Mouse (Mus musculus): ENCODE data around the gene Lats2. TPM values are rescaled to one million over a fixed set of nuclear protein-coding genes. Genes with fewer than 3 reads are reported as not detected.

Gene Lats2
- total and polyA plus RNA-seq, 3 experiments, result 1.1 to 4.0 (median 1.5) TPM

GRCm38 (mm10) chr14:57745291-57745969 is 12.8 kb downstream of the Lats2 start:
- no peaks in the 10 kb centered on the region for H3K9me3 ChIP-seq (replicated peaks; ENCODE audit: low read length)
- H3K79me2 ChIP-seq (replicated peaks; ENCODE audit: control insufficient read depth, extremely low read depth, insufficient read depth, poor library complexity, severe bottlenecking), result no peaks in the 10 kb centered on the region
- H3K4me1 ChIP-seq (ENCODE audit: control insufficient read depth in 1 of 2, insufficient read depth in 2 of 2), result peaks cover 0 to 24% of the 10 kb centered on the region in 2 experiments; a peak in 2 of 4 replicates
- no peak for DNase-seq (ENCODE audit: extremely low read depth)
- peak overlapping the region; percentile 60 for H3K4me2 ChIP-seq (ENCODE audit: insufficient read depth, low read depth, poor library complexity, severe bottlenecking)
- TF ChIP-seq MXI1 (IDR thresholded peaks at IDR 0.05; ENCODE audit: low read depth, low read length) (peak; percentile 2; the same call in 1 of the 2 replicates), UBTF (IDR thresholded peaks at IDR 0.05; ENCODE audit: low read depth, low read length) (0 out of 2 replicates have a peak, but pooled peaks have one; percentile 37), BHLHE40 (IDR thresholded peaks at IDR 0.05; ENCODE audit: low read depth, low read length) (0 out of 2 replicates have a peak, but pooled peaks have one; percentile 29), TCF12 (IDR thresholded peaks at IDR 0.05; ENCODE audit: low read depth, low read length) (no peak)
- H3K36me3 ChIP-seq (replicated peaks in 1 of 2; ENCODE audit: control insufficient read depth in 1 of 2, insufficient read depth in 1 of 2, low read length in 1 of 2), result no peaks in the 10 kb centered on the region
- H3K9ac ChIP-seq (ENCODE audit: insufficient read depth, low read depth), result peak overlapping the region; percentile 73
- H3K4me3 ChIP-seq (replicated peaks in 1 of 3; ENCODE audit: low read depth in 2 of 3, low read length in 2 of 3, poor library complexity in 1 of 3), result peak overlapping the region; percentile 43 to 85 (median 66)
- in situ Hi-C loops (cut with MboI; ENCODE audit: low pct_ligation_motif_present, low pct_unique_long_range_greater_than_20kb, low sequenced_read_pairs), result no loop called here
- H3K27ac ChIP-seq (ENCODE audit: insufficient read depth, low read depth), result no peak overlapping the region
- H3K27me3 ChIP-seq (replicated peaks), result peaks cover 46% of the 10 kb centered on the region
- dilution Hi-C loops (cut with MboI; ENCODE audit: extremely low pct_ligation_motif_present, extremely low pct_unique_long_range_greater_than_20kb, low sequenced_read_pairs), result no loop called here

GRCm38 (mm10) chr14:57744547-57744946 is 13.6 kb downstream of the Lats2 start:
- in situ Hi-C loops (cut with MboI; ENCODE audit: low pct_ligation_motif_present, low pct_unique_long_range_greater_than_20kb, low sequenced_read_pairs) (no loop called here), dilution Hi-C loops (cut with MboI; ENCODE audit: extremely low pct_ligation_motif_present, extremely low pct_unique_long_range_greater_than_20kb, low sequenced_read_pairs) (no loop called here)
- H3K4me1 ChIP-seq (ENCODE audit: control insufficient read depth in 1 of 2, insufficient read depth in 2 of 2), result peaks cover 0 to 22% of the 10 kb centered on the region in 2 experiments; a peak in 2 of 4 replicates
- TF ChIP-seq CHD2 (IDR thresholded peaks at IDR 0.05; ENCODE audit: low read length), result peak; percentile 73
- no peak for TF ChIP-seq KAT2A (IDR thresholded peaks at IDR 0.05; ENCODE audit: insufficient replicate concordance, low read length)
- TF ChIP-seq MXI1 (IDR thresholded peaks at IDR 0.05; ENCODE audit: low read depth, low read length), result no peak
- no peak for TF ChIP-seq RAD21 (IDR thresholded peaks at IDR 0.05; ENCODE audit: low read depth, low read length)
- H3K9me3 ChIP-seq (replicated peaks; ENCODE audit: low read length), result no peaks in the 10 kb centered on the region
- peak overlapping the region; percentile 70 for H3K4me2 ChIP-seq (ENCODE audit: insufficient read depth, low read depth, poor library complexity, severe bottlenecking)
- no peaks in the 10 kb centered on the region for H3K36me3 ChIP-seq (replicated peaks in 1 of 2; ENCODE audit: control insufficient read depth in 1 of 2, insufficient read depth in 1 of 2, low read length in 1 of 2)
- no peak overlapping the region for H3K27ac ChIP-seq (ENCODE audit: insufficient read depth, low read depth)
- H3K27me3 ChIP-seq (replicated peaks), result peaks cover 46% of the 10 kb centered on the region
- peak overlapping the region in 1 of 3 experiments; percentile 43 for H3K4me3 ChIP-seq (replicated peaks in 1 of 3; ENCODE audit: low read depth in 2 of 3, low read length in 2 of 3, poor library complexity in 1 of 3)
- H3K79me2 ChIP-seq (replicated peaks; ENCODE audit: control insufficient read depth, extremely low read depth, insufficient read depth, poor library complexity, severe bottlenecking), result no peaks in the 10 kb centered on the region
- H3K9ac ChIP-seq (ENCODE audit: insufficient read depth, low read depth), result peak overlapping the region; percentile 73; the same call in 1 of the 2 replicates
- no peak for DNase-seq (ENCODE audit: extremely low read depth)

GRCm38 (mm10) chr14:57740651-57741050 is 17.5 kb downstream of the Lats2 start:
- DNase-seq (ENCODE audit: extremely low read depth), result no peak
- peaks cover 0 to 17% of the 10 kb centered on the region in 2 experiments; a peak in 2 of 4 replicates for H3K4me1 ChIP-seq (ENCODE audit: control insufficient read depth in 1 of 2, insufficient read depth in 2 of 2)
- H3K27ac ChIP-seq (ENCODE audit: insufficient read depth, low read depth), result no peak overlapping the region

More at GRCm38 (mm10) chr14:57740651-57741050, 17.5 kb downstream of the Lats2 start:
- Histone ChIP-seq H3K4me3 (replicated peaks in 1 of 3; ENCODE audit: low read depth in 2 of 3, low read length in 2 of 3, poor library complexity in 1 of 3) (no peak overlapping the region), H3K9me3 (replicated peaks; ENCODE audit: low read length) (no peaks in the 10 kb centered on the region), H3K27me3 (replicated peaks) (peaks cover 31% of the 10 kb centered on the region), H3K9ac (ENCODE audit: insufficient read depth, low read depth) (no peak overlapping the region), H3K36me3 (replicated peaks in 1 of 2; ENCODE audit: control insufficient read depth in 1 of 2, insufficient read depth in 1 of 2, low read length in 1 of 2) (no peaks in the 10 kb centered on the region), H3K79me2 (replicated peaks; ENCODE audit: control insufficient read depth, extremely low read depth, insufficient read depth, poor library complexity, severe bottlenecking) (no peaks in the 10 kb centered on the region), H3K4me2 (ENCODE audit: insufficient read depth, low read depth, poor library complexity, severe bottlenecking) (no peak overlapping the region)
- TF ChIP-seq NRF1 (IDR thresholded peaks at IDR 0.05; ENCODE audit: low read depth, low read length) (no peak), ZNF384 (IDR thresholded peaks at IDR 0.05; ENCODE audit: low read depth, low read length) (no peak), SMC3 (IDR thresholded peaks at IDR 0.05; ENCODE audit: low read depth, low read length) (no peak), BHLHE40 (IDR thresholded peaks at IDR 0.05; ENCODE audit: low read depth, low read length) (no peak)
- dilution Hi-C loops (cut with MboI; ENCODE audit: extremely low pct_ligation_motif_present, extremely low pct_unique_long_range_greater_than_20kb, low sequenced_read_pairs), result no loop called here
- in situ Hi-C loops (cut with MboI; ENCODE audit: low pct_ligation_motif_present, low pct_unique_long_range_greater_than_20kb, low sequenced_read_pairs), result no loop called here

Measured in CH12.LX (cell line).